Mouse (Mus musculus) lung, embryonic 14.5 days (tissue): ENCODE results near the gene Cyp4x1. TPM values are rescaled to one million over a fixed set of nuclear protein-coding genes. Genes with fewer than 3 reads are reported as not detected.

Source experiments
- ATAC-seq: fragments of 200-750 bp; cut with Nextera tagmentation; 2 replicates; pipeline ENCODE4 v1.8.0; 2017; ENCODE audit warnings: mild to moderate bottlenecking, moderate TSS enrichment, moderate library complexity; ENCODE audit not compliant: insufficient read depth
- DNase-seq: peaks from one replicate; pipeline ENCODE4 v3.0.0-alpha.2; 2015
- H3K27ac ChIP-seq: fragments of 300-500 bp; sonication (generic); 2 replicates; pipeline ENCODE4 v1.5.1; 2014; ENCODE audit warnings: low read depth, mild to moderate bottlenecking, moderate library complexity
- H3K27me3 ChIP-seq: fragments of 300-500 bp; sonication (generic); 2 replicates; pipeline ENCODE4 v1.6.1; 2014; ENCODE audit warnings: low read length, control low read depth; ENCODE audit not compliant: insufficient read depth
- H3K36me3 ChIP-seq: fragments of 300-500 bp; sonication (generic); 2 replicates; pipeline ENCODE4 v1.6.1; 2014; ENCODE audit warnings: control low read depth; ENCODE audit not compliant: insufficient read depth
- H3K4me1 ChIP-seq: fragments of 300-500 bp; sonication (generic); 2 replicates; pipeline ENCODE4 v1.6.1; 2014; ENCODE audit warnings: antibody characterized with exemption, control low read depth; ENCODE audit not compliant: insufficient read depth
- H3K4me2 ChIP-seq: fragments of 300-500 bp; sonication (generic); 2 replicates; pipeline ENCODE4 v1.6.1; 2014; ENCODE audit warnings: mild to moderate bottlenecking
- H3K4me3 ChIP-seq: fragments of 300-500 bp; sonication (generic); 2 replicates; pipeline ENCODE4 v1.5.1; 2014; ENCODE audit warnings: low read depth, low read length
- H3K9ac ChIP-seq: fragments of 300-500 bp; sonication (generic); 2 replicates; pipeline ENCODE4 v1.6.1; 2014
- H3K9me3 ChIP-seq: fragments of 300-500 bp; sonication (generic); 2 replicates; pipeline ENCODE4 v1.6.1; 2016; ENCODE audit warnings: low read depth, low read length, control low read depth
- CTCF ChIP-seq: IDR thresholded peaks from 2 replicates; pipeline ENCODE4 v1.5.1; 2016; ENCODE audit warnings: antibody characterized with exemption, low read depth
- WGBS: fragments of 180-500 bp; shearing (Covaris S2); extraction: QIAGEN DNeasy Blood & Tissue Kit; methylation state at CpG from one replicate; pipeline ENCODE4 v1.1.7; 2014; 5-methylcytosine and 5-hydroxymethylcytosine counted together
- polyA plus RNA-seq: library from polyadenylated mRNA; unstranded; fragments of >200 nt; fragmentation: Nextera tagmentation; extraction: Ambion mirVana; gene quantifications from 2 replicates; pipeline ENCODE4 v1.2.1, GENCODE M21; 2014

The Cyp4x1 gene
- polyA plus RNA-seq, 1 experiment from 2014 or later: 0.04 TPM

- no peak for ATAC-seq
Measured at GRCm38 (mm10) chr4:115090592-115090991, 43.5 kb downstream of the Cyp4x1 start.

GRCm38 (mm10) chr4:115088611-115089338, 45.3 kb downstream of the Cyp4x1 start, which contains the start of gene Pdzk1ip1:
Pdzk1ip1 (plus strand) TSS chr4:115088708.
- no peaks in the 10 kb centered on the region for H3K36me3 ChIP-seq
- no peaks in the 10 kb centered on the region for H3K27me3 ChIP-seq
- WGBS: 11% methylated on average over 11 of the region's 11 CpGs
- peak; percentile 50; the same call in 1 of the 2 replicates for ATAC-seq
- peak within 1 kb of the TSS; percentile 54; the same call in 1 of the 2 replicates for H3K27ac ChIP-seq
- H3K4me3 ChIP-seq: no peak within 1 kb of the TSS
- TF ChIP-seq CTCF: no peak
- H3K4me2 ChIP-seq: peak within 1 kb of the TSS; percentile 37
- DNase-seq: peak; percentile 48
- no peaks in the 10 kb centered on the region for H3K9me3 ChIP-seq
- H3K9ac ChIP-seq: no peak within 1 kb of the TSS
- H3K4me1 ChIP-seq: 0 out of 2 replicates have a peak, but pooled peaks cover 3% of the 10 kb centered on the region

More at GRCm38 (mm10) chr4:115090592-115090991, 43.5 kb downstream of the Cyp4x1 start:
- no peak overlapping the region for H3K4me3 ChIP-seq
- no peaks in the 10 kb centered on the region for H3K36me3 ChIP-seq
- no peak overlapping the region for H3K9ac ChIP-seq
- H3K4me2 ChIP-seq: no peak overlapping the region
- no peaks in the 10 kb centered on the region for H3K9me3 ChIP-seq
- 0 out of 2 replicates have a peak, but pooled peaks cover 2% of the 10 kb centered on the region for H3K27me3 ChIP-seq
- TF ChIP-seq CTCF: no peak
- H3K27ac ChIP-seq: no peak overlapping the region
- WGBS: 53% methylated on average over 2 of the region's 2 CpGs
- no peak for DNase-seq
- H3K4me1 ChIP-seq: 0 out of 2 replicates have a peak, but pooled peaks cover 3% of the 10 kb centered on the region

GRCm38 (mm10) chr4:115086763-115087415, 47.2 kb downstream of the Cyp4x1 start:
- Histone ChIP-seq H3K4me2 (no peak overlapping the region; the same call in 1 of the 2 replicates), H3K4me3 (no peak overlapping the region), H3K9ac (no peak overlapping the region), H3K27me3 (no peaks in the 10 kb centered on the region), H3K9me3 (no peaks in the 10 kb centered on the region), H3K27ac (peak overlapping the region; percentile 42; the same call in 1 of the 2 replicates), H3K36me3 (no peaks in the 10 kb centered on the region), H3K4me1 (0 out of 2 replicates have a peak, but pooled peaks cover 3% of the 10 kb centered on the region)
- no peak for TF ChIP-seq CTCF
- peak; percentile 32 for DNase-seq
- 40% methylated on average over 3 of the region's 3 CpGs for WGBS
- peak; percentile 8; the same call in 1 of the 2 replicates for ATAC-seq

- Histone ChIP-seq H3K9ac (no peak overlapping the region), H3K27ac (peak overlapping the region; percentile 42; the same call in 1 of the 2 replicates), H3K27me3 (no peaks in the 10 kb centered on the region), H3K4me3 (no peak overlapping the region), H3K4me2 (no peak overlapping the region), H3K9me3 (no peaks in the 10 kb centered on the region), H3K36me3 (no peaks in the 10 kb centered on the region), H3K4me1 (0 out of 2 replicates have a peak, but pooled peaks cover 3% of the 10 kb centered on the region)
- WGBS: 49% methylated on average over 4 of the region's 4 CpGs
- no peak for ATAC-seq
- no peak for TF ChIP-seq CTCF
- DNase-seq: no peak
Measured at GRCm38 (mm10) chr4:115086257-115086656, 47.8 kb downstream of the Cyp4x1 start.

- Histone ChIP-seq H3K27ac (peak overlapping the region; percentile 58; the same call in 1 of the 2 replicates), H3K4me2 (no peak overlapping the region), H3K27me3 (no peaks in the 10 kb centered on the region), H3K36me3 (no peaks in the 10 kb centered on the region), H3K4me3 (no peak overlapping the region), H3K9me3 (no peaks in the 10 kb centered on the region), H3K9ac (no peak overlapping the region), H3K4me1 (0 out of 2 replicates have a peak, but pooled peaks cover 3% of the 10 kb centered on the region)
- peak; percentile 98 for TF ChIP-seq CTCF
- no peak; the same call in 1 of the 2 replicates for ATAC-seq
- 17% methylated on average over 6 of the region's 6 CpGs for WGBS
- peak; percentile 83 for DNase-seq
Measured at GRCm38 (mm10) chr4:115085522-115086095, 48.5 kb downstream of the Cyp4x1 start.

GRCm38 (mm10) chr4:115083031-115083430, 51.0 kb downstream of the Cyp4x1 start:
- H3K36me3 ChIP-seq: no peaks in the 10 kb centered on the region
- H3K9ac ChIP-seq: no peak overlapping the region
- no peak overlapping the region for H3K27ac ChIP-seq
- no peak overlapping the region for H3K4me2 ChIP-seq
- no peaks in the 10 kb centered on the region for H3K27me3 ChIP-seq
- no peak for ATAC-seq
- 77% methylated on average over 3 of the region's 3 CpGs for WGBS
- DNase-seq: no peak
- no peaks in the 10 kb centered on the region for H3K4me1 ChIP-seq
- no peak for TF ChIP-seq CTCF
- H3K4me3 ChIP-seq: no peak overlapping the region
- no peaks in the 10 kb centered on the region for H3K9me3 ChIP-seq
